Mouse (Mus musculus) small intestine, adult 2 months (tissue): ENCODE data around the gene Gm20388.

Experiments used
- CTCF ChIP-seq: fragments of 200-500 bp; IDR thresholded peaks from 2 replicates; pipeline ENCODE4 v1.5.1; 2012; ENCODE audit warnings: low read depth, mild to moderate bottlenecking, control low read depth, inconsistent platforms, low read length, moderate library complexity, mixed read lengths; ENCODE audit not compliant: insufficient replicate concordance, insufficient read length; ENCODE audit errors: extremely low read depth
- POLR2A ChIP-seq: fragments of 200-500 bp; IDR thresholded peaks from 2 replicates; pipeline ENCODE4 v1.6.1; 2012; ENCODE audit warnings: low read depth, mild to moderate bottlenecking, control low read depth, inconsistent platforms, low read length, moderate library complexity

DNA sequence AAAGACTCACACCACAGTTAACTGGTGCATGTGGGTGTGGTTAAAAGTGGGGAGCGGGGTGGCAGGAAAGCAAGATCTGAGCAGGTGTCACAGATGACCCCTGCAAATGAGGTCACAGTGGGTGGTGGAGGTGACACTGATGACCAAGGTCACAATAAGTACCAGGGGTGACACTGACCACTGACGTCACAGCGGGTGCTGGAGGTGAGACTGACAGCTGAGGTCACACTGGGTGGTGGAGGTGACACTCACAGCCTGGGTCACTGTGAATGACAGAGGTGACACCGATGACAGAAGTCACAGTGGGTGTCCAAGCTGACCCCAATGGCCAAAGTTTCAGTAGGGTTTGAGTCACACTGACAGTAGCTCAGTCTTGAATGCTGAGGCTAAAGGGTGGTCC lies 876.1 kb downstream of the Gm20388 start:
- TF ChIP-seq CTCF (no peak), POLR2A (no peak)
